Mouse (Mus musculus): Measurements from ENCODE around the gene Vps37b. TPM values are rescaled to one million over a fixed set of nuclear protein-coding genes. Genes with fewer than 3 reads are reported as not detected.
"Not testable (repeated sequence)": the region's sequence is repeated elsewhere in the genome, so short reads cannot be mapped to it uniquely, and the experiment has no call there.

Vps37b gene
- polyA plus RNA-seq, 1 experiment from 2014 or later = 43.7 TPM

GRCm38 (mm10) chr5:124058749-124059148 is 26.7 kb upstream of the Vps37b start:
- Histone ChIP-seq H3K9me3 (peaks cover 5% of the 10 kb centered on the region; the same call in 1 of the 2 replicates), H3K9ac (no peak overlapping the region), H3K27ac (no peak overlapping the region), H3K4me1 (no peaks in the 10 kb centered on the region), H3K4me3 (no peak overlapping the region), H3K4me2 (replicated peaks) (no peak overlapping the region), H3K27me3 (no peaks in the 10 kb centered on the region), H3K36me3 (no peaks in the 10 kb centered on the region)
- 89% methylated on average over 7 of the region's 7 CpGs for WGBS
- no peak for ATAC-seq (ENCODE audit: low FRiP score, low read depth)

- ATAC-seq (ENCODE audit: low FRiP score, low read depth) = no peak
- Histone ChIP-seq H3K27me3 (no peaks in the 10 kb centered on the region), H3K36me3 (no peaks in the 10 kb centered on the region), H3K9me3 (peaks cover 5% of the 10 kb centered on the region; the same call in 1 of the 2 replicates), H3K27ac (no peak overlapping the region), H3K9ac (no peak overlapping the region), H3K4me2 (replicated peaks) (no peak overlapping the region), H3K4me1 (no peaks in the 10 kb centered on the region), H3K4me3 (no peak overlapping the region)
- 72% methylated on average over 4 of the region's 4 CpGs for WGBS
Observed at GRCm38 (mm10) chr5:124056956-124057355, 24.9 kb upstream of the Vps37b start.

- Histone ChIP-seq H3K4me2 (replicated peaks) (no peak overlapping the region), H3K9ac (no peak overlapping the region), H3K4me3 (no peak overlapping the region), H3K27me3 (no peaks in the 10 kb centered on the region), H3K9me3 (peaks cover 5% of the 10 kb centered on the region; the same call in 1 of the 2 replicates), H3K4me1 (no peaks in the 10 kb centered on the region), H3K27ac (no peak overlapping the region), H3K36me3 (no peaks in the 10 kb centered on the region)
- 100% methylated on average over 1 of the region's 1 CpGs for WGBS
- no peak for ATAC-seq (ENCODE audit: low FRiP score, low read depth)
Observed at GRCm38 (mm10) chr5:124056219-124056618, 24.1 kb upstream of the Vps37b start.

- H3K4me1 ChIP-seq = peaks cover 13% of the 10 kb centered on the region
- H3K36me3 ChIP-seq; ATAC-seq (ENCODE audit: low FRiP score, low read depth); H3K4me3 ChIP-seq; H3K27ac ChIP-seq; H3K9me3 ChIP-seq; H3K4me2 ChIP-seq (replicated peaks); H3K9ac ChIP-seq; H3K27me3 ChIP-seq: not testable (repeated sequence)
- 88% methylated on average over 7 of the region's 7 CpGs for whole genome bisulfite sequencing
Observed at GRCm38 (mm10) chr5:124052641-124053040, 20.6 kb upstream of the Vps37b start.

GRCm38 (mm10) chr5:124051899-124052491 is 19.9 kb upstream of the Vps37b start:
- peak; percentile 51; the same call in 1 of the 2 replicates for ATAC-seq (ENCODE audit: low FRiP score, low read depth)
- Histone ChIP-seq H3K36me3 (no peaks in the 10 kb centered on the region), H3K4me3 (no peak overlapping the region), H3K27me3 (no peaks in the 10 kb centered on the region), H3K9me3 (peaks cover 5% of the 10 kb centered on the region; the same call in 1 of the 2 replicates), H3K4me2 (replicated peaks) (no peak overlapping the region), H3K4me1 (peaks cover 13% of the 10 kb centered on the region), H3K27ac (no peak overlapping the region), H3K9ac (no peak overlapping the region)
- WGBS = 78% methylated on average over 11 of the region's 11 CpGs

GRCm38 (mm10) chr5:124050095-124051050 is 18.3 kb upstream of the Vps37b start:
- peaks cover 13% of the 10 kb centered on the region for H3K4me1 ChIP-seq
- ATAC-seq (ENCODE audit: low FRiP score, low read depth) = no peak
- no peak overlapping the region for H3K4me3 ChIP-seq
- no peaks in the 10 kb centered on the region for H3K9me3 ChIP-seq
- no peak overlapping the region for H3K4me2 ChIP-seq (replicated peaks)
- H3K27me3 ChIP-seq = no peaks in the 10 kb centered on the region
- H3K27ac ChIP-seq = peak overlapping the region; percentile 69; the same call in 1 of the 2 replicates
- no peaks in the 10 kb centered on the region for H3K36me3 ChIP-seq
- peak overlapping the region; percentile 3; the same call in 1 of the 2 replicates for H3K9ac ChIP-seq
- WGBS = 42% methylated on average over 14 of the region's 14 CpGs

GRCm38 (mm10) chr5:124049249-124050045 is 17.4 kb upstream of the Vps37b start:
- Histone ChIP-seq H3K36me3 (no peaks in the 10 kb centered on the region), H3K27ac (peak overlapping the region; percentile 69; the same call in 1 of the 2 replicates), H3K9ac (peak overlapping the region; percentile 3; the same call in 1 of the 2 replicates), H3K27me3 (no peaks in the 10 kb centered on the region), H3K9me3 (no peaks in the 10 kb centered on the region), H3K4me3 (no peak overlapping the region), H3K4me1 (peaks cover 13% of the 10 kb centered on the region), H3K4me2 (replicated peaks) (no peak overlapping the region)
- WGBS = 65% methylated on average over 15 of the region's 15 CpGs
- ATAC-seq (ENCODE audit: low FRiP score, low read depth) = no peak

GRCm38 (mm10) chr5:124046741-124047401 is 14.8 kb upstream of the Vps37b start:
- H3K4me1 ChIP-seq = peaks cover 16% of the 10 kb centered on the region
- no peaks in the 10 kb centered on the region for H3K9me3 ChIP-seq
- no peak overlapping the region for H3K27ac ChIP-seq
- H3K4me2 ChIP-seq (replicated peaks) = no peak overlapping the region
- ATAC-seq (ENCODE audit: low FRiP score, low read depth) = no peak
- H3K36me3 ChIP-seq = no peaks in the 10 kb centered on the region
- H3K27me3 ChIP-seq = no peaks in the 10 kb centered on the region
- WGBS = 79% methylated on average over 7 of the region's 7 CpGs
- H3K4me3 ChIP-seq = no peak overlapping the region
- 0 out of 2 replicates have a peak overlapping the region, but pooled peaks have one; percentile 19 for H3K9ac ChIP-seq

GRCm38 (mm10) chr5:124045453-124046010 is 13.5 kb upstream of the Vps37b start:
- ATAC-seq (ENCODE audit: low FRiP score, low read depth) = no peak
- Histone ChIP-seq H3K4me2 (replicated peaks) (no peak overlapping the region), H3K27ac (no peak overlapping the region), H3K9ac (no peak overlapping the region), H3K27me3 (no peaks in the 10 kb centered on the region), H3K4me1 (peaks cover 14% of the 10 kb centered on the region), H3K36me3 (no peaks in the 10 kb centered on the region), H3K4me3 (no peak overlapping the region), H3K9me3 (no peaks in the 10 kb centered on the region)
- 26% methylated on average over 11 of the region's 11 CpGs for WGBS

GRCm38 (mm10) chr5:124043999-124044398 is 11.9 kb upstream of the Vps37b start:
- H3K4me1 ChIP-seq = 0 out of 2 replicates have a peak, but pooled peaks cover 3% of the 10 kb centered on the region
- no peaks in the 10 kb centered on the region for H3K9me3 ChIP-seq
- no peak overlapping the region for H3K4me3 ChIP-seq
- no peak for ATAC-seq (ENCODE audit: low FRiP score, low read depth)
- no peak overlapping the region for H3K27ac ChIP-seq
- no peaks in the 10 kb centered on the region for H3K27me3 ChIP-seq
- H3K9ac ChIP-seq = no peak overlapping the region
- no peak overlapping the region for H3K4me2 ChIP-seq (replicated peaks)
- H3K36me3 ChIP-seq = no peaks in the 10 kb centered on the region
- WGBS = 95% methylated on average over 5 of the region's 5 CpGs

Measured in limb, embryonic 13.5 days (tissue).